Mouse (Mus musculus): Measurements from ENCODE around the gene Btbd10. TPM values are rescaled to one million over a fixed set of nuclear protein-coding genes. Genes with fewer than 3 reads are reported as not detected.
A peak's percentile ranks its signal among the peaks of the same experiment; 100 is the strongest.

Btbd10 gene
- polyA plus RNA-seq, 1 experiment from 2014 or later: 22.9 TPM

GRCm38 (mm10) chr7:113367440-113367839, 1.8 kb downstream of the Btbd10 start:
- Histone ChIP-seq H3K4me1 (peaks cover 13% of the 10 kb centered on the region), H3K27me3 (no peaks in the 10 kb centered on the region), H3K27ac (no peak overlapping the region), H3K9ac (no peak overlapping the region), H3K4me2 (no peak overlapping the region), H3K9me3 (no peaks in the 10 kb centered on the region), H3K4me3 (no peak overlapping the region), H3K36me3 (no peaks in the 10 kb centered on the region)
- no peak for ATAC-seq (ENCODE audit: borderline replicate concordance, extremely low read depth, low FRiP score, low TSS enrichment)
- WGBS: 78% methylated on average over 4 of the region's 4 CpGs

GRCm38 (mm10) chr7:113349089-113349488, 20.1 kb downstream of the Btbd10 start:
- Histone ChIP-seq H3K4me1 (no peaks in the 10 kb centered on the region), H3K27ac (no peak overlapping the region), H3K9me3 (no peaks in the 10 kb centered on the region), H3K36me3 (no peaks in the 10 kb centered on the region), H3K4me2 (no peak overlapping the region), H3K4me3 (no peak overlapping the region), H3K9ac (no peak overlapping the region), H3K27me3 (no peaks in the 10 kb centered on the region)
- ATAC-seq (ENCODE audit: borderline replicate concordance, extremely low read depth, low FRiP score, low TSS enrichment): no peak
- 77% methylated on average over 1 of the region's 1 CpGs for WGBS

DNA sequence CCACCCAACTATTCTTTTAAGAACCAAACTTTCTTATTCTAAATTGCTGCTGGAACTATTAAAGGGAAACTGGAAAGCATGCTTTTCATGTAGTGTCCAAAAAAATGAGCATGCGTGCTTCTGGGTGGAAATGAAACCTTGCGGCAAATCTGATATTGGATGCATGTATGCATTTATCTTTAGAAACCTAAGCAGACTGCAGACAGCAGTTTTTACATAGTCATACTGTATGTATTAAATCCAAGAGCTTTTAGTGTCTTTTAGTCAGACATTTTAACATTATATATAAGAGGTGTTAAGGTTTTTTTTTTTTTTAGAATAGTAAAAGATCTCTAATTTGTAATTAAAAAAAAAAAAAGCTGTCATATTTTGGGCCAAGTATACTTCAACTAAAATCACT, 21.5 kb downstream of the Btbd10 start:
- WGBS: 85% methylated on average over 2 of the region's 2 CpGs
- no peaks in the 10 kb centered on the region for H3K27me3 ChIP-seq
- H3K36me3 ChIP-seq: no peaks in the 10 kb centered on the region
- H3K4me1 ChIP-seq: no peaks in the 10 kb centered on the region
- H3K4me3 ChIP-seq: no peak overlapping the region
- no peak overlapping the region for H3K4me2 ChIP-seq
- H3K9ac ChIP-seq: no peak overlapping the region
- no peak for ATAC-seq (ENCODE audit: borderline replicate concordance, extremely low read depth, low FRiP score, low TSS enrichment)
- H3K9me3 ChIP-seq: no peaks in the 10 kb centered on the region
- no peak overlapping the region for H3K27ac ChIP-seq

GRCm38 (mm10) chr7:113347271-113347670, 21.9 kb downstream of the Btbd10 start:
- no peak overlapping the region for H3K27ac ChIP-seq
- WGBS: 32% methylated on average over 4 of the region's 4 CpGs
- H3K9ac ChIP-seq: no peak overlapping the region
- ATAC-seq (ENCODE audit: borderline replicate concordance, extremely low read depth, low FRiP score, low TSS enrichment): no peak
- no peaks in the 10 kb centered on the region for H3K9me3 ChIP-seq
- no peak overlapping the region for H3K4me2 ChIP-seq
- H3K4me3 ChIP-seq: no peak overlapping the region
- H3K27me3 ChIP-seq: no peaks in the 10 kb centered on the region
- H3K4me1 ChIP-seq: no peaks in the 10 kb centered on the region
- H3K36me3 ChIP-seq: no peaks in the 10 kb centered on the region

DNA sequence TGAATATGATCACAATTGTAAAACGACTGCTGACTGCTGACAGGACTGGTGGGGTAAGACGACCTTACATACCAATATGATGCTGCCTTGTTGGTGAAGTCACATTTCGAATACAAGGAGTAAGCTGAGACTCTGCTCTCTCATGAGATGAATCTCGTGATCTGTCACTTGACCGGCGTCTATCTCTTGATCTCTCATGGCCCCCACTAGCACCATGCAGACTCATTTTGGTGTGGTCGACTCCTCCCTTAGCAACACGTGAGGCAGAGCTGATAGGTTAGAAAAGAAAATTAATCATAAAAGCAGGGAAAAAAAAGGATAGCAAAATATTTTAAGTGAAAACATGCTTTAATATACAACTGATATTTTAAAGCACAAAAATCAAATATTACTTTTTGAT, 33.9 kb downstream of the Btbd10 start:
- ATAC-seq (ENCODE audit: borderline replicate concordance, extremely low read depth, low FRiP score, low TSS enrichment): no peak
- Histone ChIP-seq H3K4me3 (no peak overlapping the region), H3K27ac (no peak overlapping the region), H3K36me3 (no peaks in the 10 kb centered on the region), H3K4me2 (no peak overlapping the region), H3K9me3 (no peaks in the 10 kb centered on the region), H3K9ac (no peak overlapping the region), H3K4me1 (no peaks in the 10 kb centered on the region), H3K27me3 (no peaks in the 10 kb centered on the region)
- 80% methylated on average over 8 of the region's 8 CpGs for WGBS

GRCm38 (mm10) chr7:113334036-113334435, 35.2 kb downstream of the Btbd10 start:
- no peak overlapping the region for H3K27ac ChIP-seq
- no peaks in the 10 kb centered on the region for H3K4me1 ChIP-seq
- H3K4me2 ChIP-seq: no peak overlapping the region

GRCm38 (mm10) chr7:113320128-113320527, 49.1 kb downstream of the Btbd10 start:
- no peak overlapping the region for H3K27ac ChIP-seq
- no peak for ATAC-seq (ENCODE audit: borderline replicate concordance, extremely low read depth, low FRiP score, low TSS enrichment)
- H3K27me3 ChIP-seq: no peaks in the 10 kb centered on the region
- H3K36me3 ChIP-seq: no peaks in the 10 kb centered on the region
- no peaks in the 10 kb centered on the region for H3K9me3 ChIP-seq
- no peak overlapping the region for H3K9ac ChIP-seq
- 34% methylated on average over 1 of the region's 1 CpGs for WGBS
- H3K4me2 ChIP-seq: no peak overlapping the region
- no peak overlapping the region for H3K4me3 ChIP-seq
- 0 out of 2 replicates have a peak, but pooled peaks cover 3% of the 10 kb centered on the region for H3K4me1 ChIP-seq

More at GRCm38 (mm10) chr7:113334036-113334435, 35.2 kb downstream of the Btbd10 start:
- no peaks in the 10 kb centered on the region for H3K9me3 ChIP-seq
- no peaks in the 10 kb centered on the region for H3K36me3 ChIP-seq
- no peak for ATAC-seq (ENCODE audit: borderline replicate concordance, extremely low read depth, low FRiP score, low TSS enrichment)
- H3K9ac ChIP-seq: no peak overlapping the region
- no peak overlapping the region for H3K4me3 ChIP-seq
- no peaks in the 10 kb centered on the region for H3K27me3 ChIP-seq

DNA sequence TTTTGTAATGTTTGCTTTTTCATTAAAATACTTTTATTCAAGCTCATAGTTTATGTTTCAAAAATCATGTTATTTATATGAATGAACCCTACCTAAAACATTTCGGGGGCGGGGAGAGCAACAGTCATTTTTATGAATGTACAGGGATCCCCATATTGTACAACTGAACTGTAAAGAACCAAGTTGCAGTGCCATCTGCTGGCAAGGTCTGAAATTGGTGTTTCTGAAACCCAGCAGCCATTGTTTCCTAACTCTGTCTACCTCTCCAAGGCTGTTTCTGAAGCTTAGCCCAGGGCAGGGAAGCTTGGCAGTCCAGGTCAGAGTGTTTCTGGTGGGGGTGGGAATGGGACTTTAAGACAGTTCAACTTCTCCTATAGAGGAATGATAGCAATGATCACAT, 57.4 kb downstream of the Btbd10 start:
- Histone ChIP-seq H3K4me1 (0 out of 2 replicates have a peak, but pooled peaks cover 3% of the 10 kb centered on the region), H3K27ac (no peak overlapping the region), H3K4me2 (no peak overlapping the region), H3K27me3 (no peaks in the 10 kb centered on the region), H3K36me3 (peaks cover 3% of the 10 kb centered on the region; the same call in 1 of the 2 replicates), H3K9ac (no peak overlapping the region), H3K9me3 (no peaks in the 10 kb centered on the region), H3K4me3 (no peak overlapping the region)
- 15% methylated on average over 2 of the region's 2 CpGs for WGBS
- ATAC-seq (ENCODE audit: borderline replicate concordance, extremely low read depth, low FRiP score, low TSS enrichment): no peak

DNA sequence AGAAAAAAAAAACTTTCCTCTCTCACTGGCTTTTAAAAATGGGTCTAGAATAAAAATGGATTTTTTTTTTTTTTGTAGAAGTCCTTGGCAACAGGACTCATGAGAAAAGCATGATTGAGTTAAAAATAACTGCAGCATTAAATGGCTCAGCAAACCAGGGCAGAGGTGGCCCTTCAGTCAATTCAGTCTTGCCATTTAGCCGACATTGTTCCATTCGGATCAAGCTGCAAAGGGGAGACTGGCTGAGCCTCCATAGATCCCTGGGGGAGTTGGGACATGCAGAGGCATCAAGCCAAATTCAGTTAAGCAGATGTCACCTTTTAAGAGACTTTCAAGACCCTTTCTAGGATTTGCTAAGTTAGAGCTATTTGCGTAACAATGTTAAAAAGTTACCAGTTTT, 59.1 kb downstream of the Btbd10 start:
- H3K9me3 ChIP-seq: no peaks in the 10 kb centered on the region
- H3K9ac ChIP-seq: no peak overlapping the region
- H3K36me3 ChIP-seq: peaks cover 3% of the 10 kb centered on the region; the same call in 1 of the 2 replicates
- WGBS: 77% methylated on average over 3 of the region's 3 CpGs
- H3K27me3 ChIP-seq: no peaks in the 10 kb centered on the region
- no peak overlapping the region for H3K27ac ChIP-seq
- no peak for ATAC-seq (ENCODE audit: borderline replicate concordance, extremely low read depth, low FRiP score, low TSS enrichment)
- no peak overlapping the region for H3K4me3 ChIP-seq
- H3K4me1 ChIP-seq: 0 out of 2 replicates have a peak, but pooled peaks cover 2% of the 10 kb centered on the region
- no peak overlapping the region for H3K4me2 ChIP-seq

DNA sequence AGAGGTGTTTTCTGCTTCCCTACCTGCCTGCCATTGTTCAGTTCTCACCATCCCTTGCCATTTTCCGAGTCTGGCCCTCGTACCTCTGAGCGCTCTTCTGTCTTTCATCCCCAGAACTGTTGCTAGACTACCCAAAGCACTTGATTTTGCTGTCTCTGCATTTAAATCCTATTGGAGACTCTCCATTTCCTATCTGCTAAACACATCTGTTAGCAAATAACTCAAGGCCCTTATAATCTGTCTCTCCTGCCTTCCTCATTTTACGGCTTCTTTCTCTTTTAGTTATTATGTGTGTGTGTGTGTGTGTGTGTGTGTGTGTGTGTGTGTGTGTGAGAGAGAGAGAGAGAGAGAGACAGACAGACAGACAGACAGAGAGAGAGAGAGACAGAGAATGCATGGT, 71.4 kb downstream of the Btbd10 start:
- Histone ChIP-seq H3K4me1 (peaks cover 6% of the 10 kb centered on the region; the same call in 1 of the 2 replicates), H3K4me3 (no peak overlapping the region), H3K4me2 (no peak overlapping the region), H3K9ac (no peak overlapping the region), H3K27ac (no peak overlapping the region), H3K27me3 (no peaks in the 10 kb centered on the region), H3K36me3 (no peaks in the 10 kb centered on the region), H3K9me3 (no peaks in the 10 kb centered on the region)
- no peak for ATAC-seq (ENCODE audit: borderline replicate concordance, extremely low read depth, low FRiP score, low TSS enrichment)
- WGBS: 81% methylated on average over 4 of the region's 4 CpGs

- no peak overlapping the region for H3K9ac ChIP-seq
- peak overlapping the region; percentile 68 for H3K27ac ChIP-seq
- peak; percentile 31; the same call in 1 of the 2 replicates for ATAC-seq (ENCODE audit: borderline replicate concordance, extremely low read depth, low FRiP score, low TSS enrichment)
- no peaks in the 10 kb centered on the region for H3K9me3 ChIP-seq
- H3K27me3 ChIP-seq: no peaks in the 10 kb centered on the region
- H3K4me3 ChIP-seq: no peak overlapping the region
- H3K36me3 ChIP-seq: no peaks in the 10 kb centered on the region
- H3K4me2 ChIP-seq: no peak overlapping the region; the same call in 1 of the 2 replicates
- 22% methylated on average over 17 of the region's 17 CpGs for WGBS
- peaks cover 6% of the 10 kb centered on the region; the same call in 1 of the 2 replicates for H3K4me1 ChIP-seq
Observed at GRCm38 (mm10) chr7:113295077-113295890, 73.9 kb downstream of the Btbd10 start.

GRCm38 (mm10) chr7:113294598-113294997, 74.6 kb downstream of the Btbd10 start:
- H3K27ac ChIP-seq: no peak overlapping the region

More at GRCm38 (mm10) chr7:113294598-113294997, 74.6 kb downstream of the Btbd10 start:
- no peak overlapping the region for H3K9ac ChIP-seq
- H3K4me2 ChIP-seq: no peak overlapping the region
- 76% methylated on average over 6 of the region's 6 CpGs for WGBS
- no peaks in the 10 kb centered on the region for H3K36me3 ChIP-seq
- ATAC-seq (ENCODE audit: borderline replicate concordance, extremely low read depth, low FRiP score, low TSS enrichment): no peak
- no peaks in the 10 kb centered on the region for H3K9me3 ChIP-seq
- H3K4me3 ChIP-seq: no peak overlapping the region
- no peaks in the 10 kb centered on the region for H3K27me3 ChIP-seq
- H3K4me1 ChIP-seq: peaks cover 6% of the 10 kb centered on the region; the same call in 1 of the 2 replicates

All from lung, embryonic 15.5 days (tissue).